Mouse (Mus musculus): ENCODE results near the gene Slco4c1.

The Slco4c1 gene

DNA sequence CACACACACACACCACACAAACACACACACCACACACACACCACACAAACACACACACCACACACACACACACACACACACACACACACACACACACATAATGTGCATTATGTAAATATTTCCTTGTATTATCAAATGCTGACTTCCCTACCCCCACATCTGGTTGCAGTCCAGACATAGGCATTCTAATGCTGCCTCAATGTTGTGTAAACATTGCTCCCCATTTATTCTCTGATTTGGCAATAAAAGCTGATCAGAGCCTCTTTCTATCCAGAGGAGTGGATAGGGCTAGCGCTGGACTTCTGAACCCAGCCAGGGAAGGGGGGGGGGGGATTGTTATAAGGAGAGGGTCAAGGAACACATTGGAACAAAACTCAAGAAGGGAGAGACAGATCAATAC is 101.7 kb downstream of the Slco4c1 start:
- DNase-seq (ENCODE audit: low spot score in 2 of 2) = no peak

GRCm38 (mm10) chr1:96768264-96768663 is 103.7 kb downstream of the Slco4c1 start:
- peak in 1 of 2 experiments; percentile 67 for DNase-seq (ENCODE audit: low spot score in 2 of 2)

DNA sequence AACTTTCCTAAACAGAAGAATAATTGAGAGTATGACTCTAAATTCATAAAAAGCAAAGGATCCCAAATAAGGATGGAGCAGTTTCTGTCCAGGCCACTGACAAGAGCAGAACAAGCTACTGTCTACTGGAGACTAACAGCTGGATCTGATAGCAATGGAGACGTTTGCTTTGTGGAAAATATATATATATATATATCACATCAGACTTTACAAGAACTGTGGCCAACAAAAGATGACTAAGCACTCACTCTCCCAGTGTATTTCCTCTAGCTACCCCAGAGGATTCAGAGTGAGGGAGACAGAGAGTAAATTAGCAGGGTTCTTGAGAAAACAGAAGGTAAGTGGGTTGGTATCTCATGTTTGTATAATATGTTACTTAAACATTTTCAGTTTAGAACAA is 105.4 kb downstream of the Slco4c1 start:
- no peak for DNase-seq (ENCODE audit: low spot score in 2 of 2)

Measured in left cerebral cortex, adult 9 months (tissue).